Mouse (Mus musculus) forebrain, embryonic 15.5 days (tissue): ENCODE data around the gene Bcap29. TPM values are rescaled to one million over a fixed set of nuclear protein-coding genes. Genes with fewer than 3 reads are reported as not detected.
A peak's percentile ranks its signal among the peaks of the same experiment; 100 is the strongest.
"Not testable (repeated sequence)": the region's sequence is repeated elsewhere in the genome, so short reads cannot be mapped to it uniquely, and the experiment has no call there.

ENCODE experiments used
- ATAC-seq: fragments of 200-750 bp; cut with Nextera tagmentation; replicated peaks from 2 replicates; pipeline ENCODE4 v1.8.0; 2017; ENCODE audit warnings: mild to moderate bottlenecking, moderate TSS enrichment, moderate library complexity
- H3K27ac ChIP-seq: fragments of 300-500 bp; sonication (generic); replicated peaks from 2 replicates; pipeline ENCODE4 v1.5.1; 2015; ENCODE audit warnings: mild to moderate bottlenecking, inconsistent platforms
- H3K27me3 ChIP-seq: fragments of 300-500 bp; sonication (generic); 2 replicates; pipeline ENCODE4 v1.6.1; 2015; ENCODE audit warnings: inconsistent platforms
- H3K36me3 ChIP-seq: fragments of 300-500 bp; sonication (generic); 2 replicates; pipeline ENCODE4 v1.6.1; 2015; ENCODE audit warnings: mild to moderate bottlenecking, inconsistent platforms
- H3K4me1 ChIP-seq: fragments of 300-500 bp; sonication (generic); 2 replicates; pipeline ENCODE4 v1.6.1; 2015; ENCODE audit warnings: inconsistent platforms
- H3K4me2 ChIP-seq: fragments of 300-500 bp; sonication (generic); replicated peaks from 2 replicates; pipeline ENCODE4 v1.6.1; 2015; ENCODE audit warnings: mild to moderate bottlenecking, inconsistent platforms
- H3K4me3 ChIP-seq: fragments of 300-500 bp; sonication (generic); 2 replicates; pipeline ENCODE4 v1.5.1; 2015; ENCODE audit warnings: mild to moderate bottlenecking, inconsistent platforms
- H3K9ac ChIP-seq: fragments of 300-500 bp; sonication (generic); replicated peaks from 2 replicates; pipeline ENCODE4 v1.6.1; 2015; ENCODE audit warnings: mild to moderate bottlenecking, inconsistent platforms
- H3K9me3 ChIP-seq: fragments of 300-500 bp; sonication (generic); 2 replicates; pipeline ENCODE4 v1.6.1; 2016; ENCODE audit warnings: inconsistent platforms
- WGBS: fragments of 180-500 bp; shearing (Covaris S2); methylation state at CpG from one replicate; pipeline ENCODE4 v1.1.7; 2015; ENCODE audit warnings: mixed read lengths; 5-methylcytosine and 5-hydroxymethylcytosine counted together
- polyA plus RNA-seq: library from polyadenylated mRNA; unstranded; fragments of >200 nt; fragmentation: Nextera tagmentation; extraction: Ambion mirVana; gene quantifications from 2 replicates; pipeline ENCODE4 v1.2.1, GENCODE M21; 2015

Bcap29 gene
- polyA plus RNA-seq, 1 experiment from 2014 or later: 27.3 TPM

DNA sequence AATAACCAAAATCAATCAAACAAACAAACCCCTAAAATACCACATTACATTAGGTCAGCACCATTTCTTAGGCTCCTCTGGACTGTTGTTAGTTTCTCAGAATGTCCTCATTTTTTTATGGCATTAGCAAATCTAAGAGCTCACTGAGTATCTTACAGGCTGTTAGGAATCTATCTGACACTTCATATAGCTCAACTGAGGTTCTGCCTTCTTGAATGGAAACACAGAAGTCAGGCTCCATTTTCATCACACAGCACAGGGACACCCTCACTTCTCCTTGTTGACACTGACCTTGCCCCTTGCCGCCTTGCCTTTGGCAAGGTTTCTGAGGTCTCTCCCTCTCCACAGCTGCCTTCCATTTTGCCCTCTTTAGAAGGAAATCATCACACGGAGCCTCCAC lies 64.7 kb downstream of the Bcap29 start:
- WGBS: 61% methylated on average over 2 of the region's 2 CpGs
- H3K4me3 ChIP-seq: no peak overlapping the region
- no peaks in the 10 kb centered on the region for H3K27me3 ChIP-seq
- no peaks in the 10 kb centered on the region for H3K36me3 ChIP-seq
- H3K9me3 ChIP-seq: no peaks in the 10 kb centered on the region
- H3K27ac ChIP-seq: no peak overlapping the region
- ATAC-seq: no peak
- H3K4me2 ChIP-seq: no peak overlapping the region
- H3K4me1 ChIP-seq: no peaks in the 10 kb centered on the region
- no peak overlapping the region for H3K9ac ChIP-seq

DNA sequence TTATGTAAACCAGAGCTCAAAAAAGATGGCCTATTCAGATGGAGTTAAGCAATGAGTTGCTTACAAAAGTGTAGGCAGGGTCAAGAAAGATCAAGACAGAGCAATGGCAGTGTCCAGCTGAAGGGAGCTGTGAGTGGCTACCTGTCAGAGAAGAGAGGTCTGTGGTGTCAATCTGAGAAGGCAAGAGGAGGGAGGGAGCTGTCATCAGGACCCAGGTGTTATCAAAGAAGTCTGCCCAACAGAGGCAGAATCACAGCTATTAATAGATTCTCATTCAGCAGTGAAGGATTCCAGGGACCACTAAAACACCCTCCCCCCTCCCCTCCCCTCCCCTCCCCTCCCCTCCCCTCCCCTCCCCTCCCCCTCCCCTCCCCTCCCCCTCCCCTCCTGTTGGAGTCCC lies 65.8 kb downstream of the Bcap29 start:
- no peak for ATAC-seq
- Histone ChIP-seq H3K4me1 (no peaks in the 10 kb centered on the region), H3K9ac (no peak overlapping the region), H3K4me2 (no peak overlapping the region), H3K4me3 (no peak overlapping the region), H3K36me3 (no peaks in the 10 kb centered on the region), H3K27ac (no peak overlapping the region), H3K27me3 (no peaks in the 10 kb centered on the region), H3K9me3 (no peaks in the 10 kb centered on the region)

DNA sequence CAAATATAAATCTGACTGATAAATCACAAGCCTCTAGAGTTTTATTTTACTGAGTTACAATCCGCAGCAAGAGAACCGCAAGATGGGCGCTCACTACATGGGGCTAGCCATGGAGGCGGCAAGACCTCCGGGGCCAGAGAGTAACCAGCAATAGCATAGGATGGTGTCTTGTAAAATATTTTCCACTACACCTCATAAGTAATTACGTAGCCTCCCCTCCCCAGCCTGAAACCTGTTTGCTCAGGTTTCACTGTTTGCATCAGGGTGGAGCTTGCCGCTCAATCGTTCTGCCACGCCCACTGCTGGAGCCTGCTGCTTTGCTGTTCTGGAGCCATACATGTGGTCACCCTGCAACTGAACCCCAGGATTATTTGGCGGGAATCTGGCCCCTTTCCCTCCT lies 66.9 kb downstream of the Bcap29 start:
- H3K27ac ChIP-seq, H3K27me3 ChIP-seq, H3K9me3 ChIP-seq, H3K36me3 ChIP-seq, H3K4me1 ChIP-seq, H3K9ac ChIP-seq: not testable (repeated sequence)
- ATAC-seq: 0 out of 2 replicates have a peak, but pooled peaks have one; percentile 41
- peak overlapping the region; percentile 30 for H3K4me2 ChIP-seq
- H3K4me3 ChIP-seq: peak overlapping the region; percentile 23
- 26% methylated on average over 10 of the region's 10 CpGs for WGBS

DNA sequence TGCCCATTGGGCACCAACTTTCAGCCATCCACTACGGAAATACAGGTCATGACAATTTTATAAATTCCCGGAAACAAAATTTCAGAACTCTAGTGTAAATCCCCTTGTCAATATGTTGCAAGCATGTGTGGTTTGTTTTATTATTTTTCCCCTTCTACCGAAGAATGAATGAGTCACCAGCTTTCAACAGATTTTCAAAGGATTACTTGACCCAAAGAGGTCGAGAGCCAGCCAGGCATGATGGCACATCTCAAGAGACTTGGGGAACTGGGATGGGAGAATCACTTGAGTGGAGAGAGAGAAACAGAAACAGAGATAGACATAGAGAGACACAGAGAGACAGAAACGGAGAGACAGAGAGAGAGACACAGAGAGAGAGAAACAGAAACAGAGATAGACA lies 73.7 kb downstream of the Bcap29 start:
- Histone ChIP-seq H3K27me3 (peaks cover 42% of the 10 kb centered on the region), H3K4me3 (no peak overlapping the region)
- 75% methylated on average over 5 of the region's 5 CpGs for WGBS

DNA sequence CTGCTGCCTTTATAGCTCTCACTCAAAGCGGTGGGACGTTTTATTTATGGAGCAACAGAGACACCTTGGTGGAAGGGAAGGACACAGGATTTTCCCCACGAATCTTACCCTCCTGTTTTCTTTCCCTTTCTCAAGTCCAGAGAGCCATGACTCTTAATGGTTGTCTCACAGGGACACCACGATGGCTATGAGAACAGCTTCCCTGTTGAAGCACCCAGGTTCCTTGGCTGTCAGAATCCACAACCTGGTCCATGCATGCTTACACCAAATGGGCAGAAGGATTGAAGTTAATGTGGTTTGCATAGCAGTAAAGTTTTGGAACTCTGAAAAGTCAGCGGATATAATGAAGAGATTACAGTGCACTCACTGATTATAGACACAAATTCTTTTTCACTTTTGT lies 74.5 kb downstream of the Bcap29 start:
- H3K9ac ChIP-seq: no peak overlapping the region
- no peaks in the 10 kb centered on the region for H3K36me3 ChIP-seq
- H3K4me1 ChIP-seq: peaks cover 11% of the 10 kb centered on the region
- H3K4me3 ChIP-seq: peak overlapping the region; percentile 48; the same call in 1 of the 2 replicates
- no peak for ATAC-seq
- WGBS: 15% methylated on average over 5 of the region's 5 CpGs
- no peak overlapping the region for H3K27ac ChIP-seq
- peak overlapping the region; percentile 100 for H3K4me2 ChIP-seq
- peaks cover 44% of the 10 kb centered on the region for H3K27me3 ChIP-seq
- no peaks in the 10 kb centered on the region for H3K9me3 ChIP-seq

More for the DNA sequence above, 73.7 kb downstream of the Bcap29 start:
- no peak for ATAC-seq
- no peak overlapping the region for H3K27ac ChIP-seq
- H3K36me3 ChIP-seq: no peaks in the 10 kb centered on the region
- peaks cover 11% of the 10 kb centered on the region for H3K4me1 ChIP-seq
- H3K9me3 ChIP-seq: no peaks in the 10 kb centered on the region
- H3K4me2 ChIP-seq: no peak overlapping the region
- no peak overlapping the region for H3K9ac ChIP-seq

DNA sequence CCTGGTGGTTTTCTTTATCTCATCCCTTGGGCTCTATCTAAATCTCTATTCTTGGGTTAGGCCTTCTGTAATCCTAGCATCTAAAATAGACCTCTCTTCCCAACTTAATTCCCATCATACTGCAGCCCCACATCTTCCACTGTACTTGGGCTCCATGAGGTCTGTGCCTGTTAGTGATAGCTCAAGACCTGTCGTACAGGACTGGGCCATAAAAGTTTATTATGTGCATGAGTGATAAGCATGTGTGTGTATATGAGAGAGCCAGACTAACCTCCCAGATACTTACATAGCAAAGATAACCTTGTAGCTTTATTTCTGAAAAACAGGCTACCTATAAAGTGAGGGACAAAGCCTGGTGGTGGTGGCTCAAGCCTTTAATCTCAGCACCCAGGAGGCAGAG lies 80.1 kb downstream of the Bcap29 start:
- H3K36me3 ChIP-seq: no peaks in the 10 kb centered on the region
- H3K4me2 ChIP-seq: no peak overlapping the region
- WGBS: 98% methylated on average over 1 of the region's 1 CpGs
- no peak overlapping the region for H3K27ac ChIP-seq
- H3K9ac ChIP-seq: no peak overlapping the region
- H3K9me3 ChIP-seq: no peaks in the 10 kb centered on the region
- peaks cover 7% of the 10 kb centered on the region for H3K4me1 ChIP-seq
- no peak for ATAC-seq
- no peak overlapping the region for H3K4me3 ChIP-seq
- H3K27me3 ChIP-seq: peaks cover 19% of the 10 kb centered on the region

DNA sequence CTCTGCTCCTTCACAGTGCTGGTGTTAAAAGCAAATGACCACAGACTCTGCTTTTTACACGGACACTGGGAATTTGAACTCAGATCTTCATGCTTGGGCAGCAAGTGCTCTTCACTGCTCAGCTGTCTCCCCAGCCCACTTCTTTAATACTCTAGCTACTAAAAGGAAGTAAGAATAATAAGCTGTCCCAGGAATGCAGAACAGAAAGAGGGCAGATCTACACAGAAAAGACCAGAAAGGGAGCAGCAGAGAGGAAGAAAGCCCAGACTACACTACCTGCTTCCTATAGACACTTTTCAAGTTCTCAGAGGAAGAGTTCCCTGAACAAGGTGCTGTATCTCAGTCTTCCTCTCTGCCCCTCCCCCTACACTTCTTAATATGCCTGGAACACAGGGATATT lies 83.2 kb downstream of the Bcap29 start:
- no peak for ATAC-seq
- 71% methylated on average over 1 of the region's 1 CpGs for WGBS
- Histone ChIP-seq H3K9me3 (no peaks in the 10 kb centered on the region), H3K4me3 (no peak overlapping the region), H3K4me2 (no peak overlapping the region), H3K4me1 (no peaks in the 10 kb centered on the region), H3K27ac (no peak overlapping the region), H3K27me3 (peaks cover 5% of the 10 kb centered on the region; the same call in 1 of the 2 replicates), H3K9ac (no peak overlapping the region), H3K36me3 (no peaks in the 10 kb centered on the region)

DNA sequence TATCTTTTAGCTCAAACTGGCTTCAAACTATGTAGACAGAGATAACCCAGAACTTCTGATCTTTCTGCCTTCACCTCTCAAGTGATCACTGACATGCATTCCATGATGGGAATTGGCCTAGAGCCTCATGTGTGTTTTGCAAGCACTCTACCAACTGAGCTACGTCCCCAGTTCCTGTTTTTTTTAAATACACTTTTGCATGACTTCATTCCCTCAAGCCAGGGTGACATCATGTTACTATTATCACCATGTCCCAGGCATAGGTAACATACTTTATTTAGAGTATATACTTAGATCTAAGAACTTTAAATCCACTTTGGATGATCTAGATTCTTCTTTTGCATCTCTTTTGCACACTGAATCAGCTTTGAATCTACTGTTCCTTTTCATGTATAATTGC lies 88.4 kb downstream of the Bcap29 start:
- Histone ChIP-seq H3K36me3 (no peaks in the 10 kb centered on the region), H3K4me1 (no peaks in the 10 kb centered on the region), H3K27ac (no peak overlapping the region), H3K27me3 (no peaks in the 10 kb centered on the region), H3K4me3 (no peak overlapping the region), H3K9ac (no peak overlapping the region), H3K9me3 (no peaks in the 10 kb centered on the region), H3K4me2 (no peak overlapping the region)
- no peak for ATAC-seq
- 94% methylated on average over 1 of the region's 1 CpGs for WGBS

DNA sequence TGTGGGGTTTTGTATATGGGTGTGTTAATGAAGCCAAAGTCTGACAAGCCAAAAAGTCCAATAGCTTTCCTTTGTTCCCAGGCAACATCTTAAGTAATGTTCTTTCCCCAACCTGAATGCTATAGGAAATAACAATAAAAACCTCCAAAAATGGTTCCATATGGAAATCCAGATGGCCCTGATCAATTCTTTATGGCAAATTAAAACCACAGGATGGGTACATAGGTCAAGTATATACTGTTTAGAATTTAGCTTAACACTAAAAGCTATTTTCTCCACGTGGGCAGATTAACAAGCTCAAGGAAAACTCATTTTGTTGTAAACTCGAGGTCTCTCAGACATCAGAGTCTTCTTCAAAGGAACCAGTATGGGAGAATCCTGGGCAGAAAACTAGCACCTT lies 89.2 kb downstream of the Bcap29 start:
- H3K4me1 ChIP-seq: no peaks in the 10 kb centered on the region
- 67% methylated on average over 2 of the region's 2 CpGs for WGBS
- H3K27ac ChIP-seq: no peak overlapping the region
- no peaks in the 10 kb centered on the region for H3K36me3 ChIP-seq
- no peaks in the 10 kb centered on the region for H3K27me3 ChIP-seq
- no peak overlapping the region for H3K4me2 ChIP-seq
- no peak for ATAC-seq
- no peaks in the 10 kb centered on the region for H3K9me3 ChIP-seq
- no peak overlapping the region for H3K4me3 ChIP-seq
- H3K9ac ChIP-seq: no peak overlapping the region

DNA sequence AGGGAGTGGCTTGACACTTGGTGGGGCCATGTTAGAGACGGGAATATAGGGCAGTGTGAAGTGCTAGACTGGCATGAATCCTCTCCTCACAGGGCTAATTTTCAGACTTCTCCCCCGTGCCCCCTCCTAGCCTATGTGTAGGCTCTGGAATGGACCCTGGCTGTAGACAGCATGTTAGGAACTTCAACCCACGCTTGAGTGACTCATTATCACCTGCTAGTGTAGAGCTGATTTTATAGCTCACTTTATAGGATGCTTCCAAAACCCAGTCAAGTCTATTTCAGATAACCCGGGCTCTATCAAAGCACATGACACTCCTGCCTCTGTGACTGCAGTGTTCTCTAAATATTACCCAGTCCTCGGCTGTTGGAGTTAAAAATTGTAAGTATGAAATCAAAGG lies 92.9 kb downstream of the Bcap29 start:
- H3K4me1 ChIP-seq: no peaks in the 10 kb centered on the region
- WGBS: 83% methylated on average over 5 of the region's 5 CpGs
- no peak overlapping the region for H3K4me2 ChIP-seq
- no peaks in the 10 kb centered on the region for H3K27me3 ChIP-seq
- H3K36me3 ChIP-seq: no peaks in the 10 kb centered on the region
- H3K9ac ChIP-seq: no peak overlapping the region
- H3K4me3 ChIP-seq: no peak overlapping the region
- no peaks in the 10 kb centered on the region for H3K9me3 ChIP-seq
- ATAC-seq: no peak
- H3K27ac ChIP-seq: no peak overlapping the region

Other genes with a start within 250 kb of the Bcap29 start
- 0.08 and 0.11 TPM in 2 replicates for gene Slc26a3, start 243.8 kb downstream of the Bcap29 start, polyA plus RNA-seq
- 12.9 and 14.3 TPM in 2 replicates for gene Cbll1, start 135.0 kb downstream of the Bcap29 start, polyA plus RNA-seq
- 0.08 TPM in 1 of 2 replicates, not detected in the other for gene Slc26a4, start 74.7 kb downstream of the Bcap29 start, polyA plus RNA-seq
- 7.3 and 10.8 TPM in 2 replicates for gene Dus4l, start 20.2 kb upstream of the Bcap29 start, polyA plus RNA-seq
- 24.1 and 27.2 TPM in 2 replicates for gene Cog5, start 20.2 kb upstream of the Bcap29 start, polyA plus RNA-seq
- gene Gpr22, start 79.3 kb upstream of the Bcap29 start, polyA plus RNA-seq: 10.7 TPM in 2 replicates